Mouse (Mus musculus) heart, postnatal 25 days (tissue): ENCODE measurements around the gene Sult2a3. TPM values are rescaled to one million over a fixed set of nuclear protein-coding genes. Genes with fewer than 3 reads are reported as not detected.
"Not testable (repeated sequence)": the region's sequence is repeated elsewhere in the genome, so short reads cannot be mapped to it uniquely, and the experiment has no call there.

Experiments used
- DNase-seq: peaks from one replicate; pipeline ENCODE4 v3.0.0; 2022; ENCODE audit warnings: low spot score
- intact Hi-C: fragments of 180-260 bp; cut with DNase I; formaldehyde crosslinking; loops from one replicate; pipeline ENCODE4 v1.15.1; 2025
- total RNA-seq, 2 experiments: library from RNA; stranded (reverse); gene quantifications; 2 replicates each; pipeline ENCODE4 v1.2.3; 2021

Gene Sult2a3
- total RNA-seq, result not detected

GRCm38 (mm10) chr7:14122944-14123343 is at the start of gene Sult2a3:
Gene Sult2a3 (minus strand): TSS chr7:14123044.
- intact Hi-C loops, result loop anchor here (5.0 kb wide), 1 partner anchor 501 kb away; the partner anchor contains the start of gene Sult2a5
- no peak for DNase-seq

- no peak for DNase-seq
- intact Hi-C loops, result loop anchor here (5.0 kb wide), 1 partner anchor 498 kb away; the partner anchor contains the start of gene Sult2a5
Observed at GRCm38 (mm10) chr7:14120436-14120835, 2.4 kb downstream of the Sult2a3 start.

GRCm38 (mm10) chr7:14119865-14120264 is 3.0 kb downstream of the Sult2a3 start:
- intact Hi-C loops, result loop anchor here (5.0 kb wide), 1 partner anchor 498 kb away; the partner anchor contains the start of gene Sult2a5
- DNase-seq, result not testable (repeated sequence)

- intact Hi-C loops, result no loop called here
Observed at GRCm38 (mm10) chr7:14116761-14117160, 6.1 kb downstream of the Sult2a3 start.

GRCm38 (mm10) chr7:14114471-14114870 is 8.4 kb downstream of the Sult2a3 start:
- intact Hi-C loops, DNase-seq: not testable (repeated sequence)

More at GRCm38 (mm10) chr7:14116761-14117160, 6.1 kb downstream of the Sult2a3 start:
- DNase-seq, result no peak

GRCm38 (mm10) chr7:14047821-14048220 is 75.0 kb downstream of the Sult2a3 start:
- intact Hi-C loops, DNase-seq: not testable (repeated sequence)

- intact Hi-C loops, DNase-seq: not testable (repeated sequence)
Observed at GRCm38 (mm10) chr7:14030831-14031230, 92.0 kb downstream of the Sult2a3 start.

Other genes with a start within 250 kb of the Sult2a3 start
- not detected for gene Sult2a4, start 133.4 kb downstream of the Sult2a3 start, total RNA-seq
- not detected for gene Sult2a6, start 131.8 kb upstream of the Sult2a3 start, total RNA-seq
- gene Obox8, start 210.5 kb upstream of the Sult2a3 start, total RNA-seq, result not detected